Mouse (Mus musculus) lung, embryonic 15.5 days (tissue): Measurements from ENCODE around the gene Olfr733. TPM values are rescaled to one million over a fixed set of nuclear protein-coding genes. Genes with fewer than 3 reads are reported as not detected.

ENCODE experiments used
- ATAC-seq: fragments of 200-750 bp; cut with Nextera tagmentation; 2 replicates; pipeline ENCODE4 v1.8.0; 2017; ENCODE audit warnings: moderate number of reproducible peaks, borderline replicate concordance; ENCODE audit not compliant: low FRiP score, low TSS enrichment; ENCODE audit errors: extremely low read depth
- H3K27ac ChIP-seq: fragments of 300-500 bp; sonication (generic); 2 replicates; pipeline ENCODE4 v1.5.1; 2015; ENCODE audit warnings: moderate library complexity, mild to moderate bottlenecking, inconsistent platforms
- H3K27me3 ChIP-seq: fragments of 300-500 bp; sonication (generic); 2 replicates; pipeline ENCODE4 v1.6.1; 2015; ENCODE audit warnings: inconsistent platforms
- H3K36me3 ChIP-seq: fragments of 300-500 bp; sonication (generic); 2 replicates; pipeline ENCODE4 v1.6.1; 2015; ENCODE audit warnings: inconsistent platforms
- H3K4me1 ChIP-seq: fragments of 300-500 bp; sonication (generic); 2 replicates; pipeline ENCODE4 v1.6.1; 2015; ENCODE audit warnings: inconsistent platforms
- H3K4me2 ChIP-seq: fragments of 300-500 bp; sonication (generic); 2 replicates; pipeline ENCODE4 v1.6.1; 2015; ENCODE audit warnings: inconsistent platforms, mild to moderate bottlenecking, moderate library complexity
- H3K4me3 ChIP-seq: fragments of 300-500 bp; sonication (generic); 2 replicates; pipeline ENCODE4 v1.5.1; 2015; ENCODE audit warnings: mild to moderate bottlenecking, inconsistent platforms
- H3K9ac ChIP-seq: fragments of 300-500 bp; sonication (generic); 2 replicates; pipeline ENCODE4 v1.6.1; 2015; ENCODE audit warnings: inconsistent platforms
- H3K9me3 ChIP-seq: fragments of 300-500 bp; sonication (generic); 2 replicates; pipeline ENCODE4 v1.6.1; 2016; ENCODE audit warnings: inconsistent platforms
- WGBS: fragments of 180-500 bp; shearing (Covaris S2); methylation state at CpG from one replicate; pipeline ENCODE4 v1.1.7; 2015; 5-methylcytosine and 5-hydroxymethylcytosine counted together
- polyA plus RNA-seq: library from polyadenylated mRNA; unstranded; fragments of >200 nt; fragmentation: Nextera tagmentation; extraction: Ambion mirVana; gene quantifications from 2 replicates; pipeline ENCODE4 v1.2.1, GENCODE M21; 2015

The Olfr733 gene
- polyA plus RNA-seq, result not detected in 2 replicates

DNA sequence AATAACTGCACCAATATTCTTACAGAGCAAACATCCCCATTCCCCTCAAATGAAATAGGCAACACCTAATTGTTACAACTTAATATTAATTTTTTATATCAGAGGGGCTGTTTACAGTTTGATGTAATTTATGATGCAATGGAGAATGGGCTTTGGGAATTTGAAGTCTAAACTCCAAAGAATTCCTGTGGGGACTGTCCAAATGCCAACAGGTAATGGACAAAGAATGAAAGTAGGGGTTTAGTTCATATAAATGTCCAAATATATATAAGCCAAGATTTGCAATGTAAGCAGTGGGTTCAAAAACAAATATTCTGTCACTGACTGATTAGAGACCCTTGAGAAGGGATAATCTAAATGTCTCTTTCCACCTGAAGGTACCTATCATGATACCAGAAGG lies at the start of gene Olfr733:
Gene Olfr733, minus strand, starts transcription at position 101 of the 400 bp plus-strand sequence.
- no peak for ATAC-seq
- no peaks in the 10 kb centered on the region for H3K4me1 ChIP-seq
- H3K4me3 ChIP-seq, result no peak within 1 kb of the TSS
- H3K27me3 ChIP-seq, result no peaks in the 10 kb centered on the region
- no peak within 1 kb of the TSS for H3K4me2 ChIP-seq
- no peak within 1 kb of the TSS for H3K9ac ChIP-seq
- H3K27ac ChIP-seq, result no peak within 1 kb of the TSS
- no peaks in the 10 kb centered on the region for H3K9me3 ChIP-seq
- no peaks in the 10 kb centered on the region for H3K36me3 ChIP-seq

DNA sequence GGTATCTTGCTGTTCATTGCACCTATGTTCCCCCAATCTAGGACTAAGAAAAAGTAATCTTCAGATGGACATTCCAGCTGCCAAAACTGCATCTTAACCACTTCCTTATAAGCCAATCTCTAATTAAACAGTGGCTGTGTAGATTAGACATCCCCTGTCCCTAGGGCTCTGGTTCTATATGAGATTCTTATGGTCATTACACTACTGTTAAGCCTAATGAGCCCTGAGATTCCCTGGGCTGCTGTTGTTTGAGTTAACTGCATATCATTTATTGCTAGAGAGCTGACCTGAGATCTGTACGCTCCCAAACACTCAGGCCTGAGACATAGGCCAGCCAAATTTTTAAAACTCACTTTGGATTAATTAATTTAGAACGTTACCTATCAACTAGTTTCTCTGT lies 47.5 kb upstream of the Olfr733 start, which contains the start of gene Olfr735:
Gene Olfr735, minus strand, starts transcription at position 77 of the 400 bp plus-strand sequence.
- Histone ChIP-seq H3K4me2 (no peak within 1 kb of the TSS), H3K4me3 (no peak within 1 kb of the TSS), H3K27me3 (no peaks in the 10 kb centered on the region), H3K9ac (no peak within 1 kb of the TSS), H3K27ac (no peak within 1 kb of the TSS), H3K4me1 (no peaks in the 10 kb centered on the region), H3K36me3 (no peaks in the 10 kb centered on the region), H3K9me3 (no peaks in the 10 kb centered on the region)
- 72% methylated on average over 2 of the region's 2 CpGs for WGBS
- no peak for ATAC-seq

DNA sequence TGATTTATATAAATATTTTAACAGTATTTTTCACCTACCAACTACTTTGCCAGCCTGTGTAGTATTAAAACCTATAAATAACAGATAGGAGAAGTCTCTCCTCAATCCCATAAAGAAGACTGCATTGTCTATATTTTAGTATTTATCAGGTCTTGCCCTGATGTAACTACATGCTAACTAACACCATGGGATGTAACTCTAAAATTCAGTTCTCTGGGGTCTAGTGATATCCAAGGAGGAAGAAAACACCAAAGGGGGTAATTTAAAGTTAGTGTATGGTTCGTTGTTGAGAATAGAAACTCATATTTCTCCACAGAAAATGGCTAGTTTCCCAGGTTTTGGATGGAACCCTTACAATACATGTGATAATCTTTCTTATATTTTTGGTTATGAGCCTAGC lies 25.3 kb upstream of the Olfr733 start, which contains the start of gene Olfr734:
Gene Olfr734, minus strand, starts transcription at position 101 of the 400 bp plus-strand sequence.
- H3K36me3 ChIP-seq, result no peaks in the 10 kb centered on the region
- no peaks in the 10 kb centered on the region for H3K9me3 ChIP-seq
- H3K4me2 ChIP-seq, result no peak within 1 kb of the TSS
- no peaks in the 10 kb centered on the region for H3K27me3 ChIP-seq
- no peaks in the 10 kb centered on the region for H3K4me1 ChIP-seq
- no peak within 1 kb of the TSS for H3K27ac ChIP-seq
- no peak for ATAC-seq
- WGBS, result 38% methylated on average over 1 of the region's 1 CpGs
- no peak within 1 kb of the TSS for H3K4me3 ChIP-seq
- H3K9ac ChIP-seq, result no peak within 1 kb of the TSS

DNA sequence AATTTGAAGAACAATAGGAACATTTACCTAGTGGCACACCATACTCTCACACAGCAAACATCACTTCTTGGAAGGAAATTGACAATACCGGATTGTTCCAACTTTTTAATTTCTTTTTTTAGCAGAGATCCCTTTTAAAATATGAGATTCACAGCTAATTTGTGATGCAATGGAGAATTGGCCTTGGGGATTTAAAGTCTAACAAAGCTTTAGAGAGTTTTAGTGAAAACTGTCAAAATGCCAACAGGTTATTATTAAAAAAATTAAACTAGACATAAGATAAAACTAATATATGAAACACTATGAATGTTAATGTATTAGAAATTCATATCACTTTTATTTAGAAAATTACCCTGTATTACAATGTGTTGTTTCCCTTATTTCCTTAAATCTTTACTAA lies 17.2 kb downstream of the Olfr733 start, which contains the start of gene Olfr732:
Gene Olfr732, minus strand, starts transcription at position 101 of the 400 bp plus-strand sequence.
- no peak within 1 kb of the TSS for H3K4me2 ChIP-seq
- 88% methylated on average over 1 of the region's 1 CpGs for WGBS

More for the DNA sequence above, 17.2 kb downstream of the Olfr733 start, which contains the start of gene Olfr732:
- Histone ChIP-seq H3K27ac (no peak within 1 kb of the TSS), H3K9me3 (no peaks in the 10 kb centered on the region), H3K4me3 (no peak within 1 kb of the TSS), H3K4me1 (no peaks in the 10 kb centered on the region), H3K36me3 (no peaks in the 10 kb centered on the region), H3K27me3 (no peaks in the 10 kb centered on the region), H3K9ac (no peak within 1 kb of the TSS)
- ATAC-seq, result no peak

Other genes starting within 250 kb of the Olfr733 start
- gene Olfr726, start 210.6 kb downstream of the Olfr733 start, polyA plus RNA-seq, result not detected in 2 replicates
- not detected in 2 replicates for gene Olfr727, start 178.3 kb downstream of the Olfr733 start, polyA plus RNA-seq
- gene Olfr728, start 158.8 kb downstream of the Olfr733 start, polyA plus RNA-seq, result not detected in 2 replicates
- not detected in 2 replicates for gene Olfr729, start 148.6 kb downstream of the Olfr733 start, polyA plus RNA-seq
- not detected in 2 replicates for gene Olfr730, start 113.3 kb downstream of the Olfr733 start, polyA plus RNA-seq
- not detected in 2 replicates for gene Olfr731, start 59.7 kb downstream of the Olfr733 start, polyA plus RNA-seq
- not detected in 2 replicates for gene Olfr732, start 17.3 kb downstream of the Olfr733 start, polyA plus RNA-seq
- gene Olfr734, start 25.2 kb upstream of the Olfr733 start, polyA plus RNA-seq, result not detected in 2 replicates
- not detected in 2 replicates for gene Olfr735, start 47.4 kb upstream of the Olfr733 start, polyA plus RNA-seq
- not detected in 2 replicates for gene Tlr11, start 56.4 kb upstream of the Olfr733 start, polyA plus RNA-seq
- not detected in 2 replicates for gene Olfr736, start 79.6 kb upstream of the Olfr733 start, polyA plus RNA-seq
- not detected in 2 replicates for gene Olfr738, start 106.0 kb upstream of the Olfr733 start, polyA plus RNA-seq
- not detected in 2 replicates for gene Olfr739, start 117.1 kb upstream of the Olfr733 start, polyA plus RNA-seq
- gene Olfr740, start 144.0 kb upstream of the Olfr733 start, polyA plus RNA-seq, result not detected in 2 replicates
- not detected in 2 replicates for gene Olfr741, start 171.2 kb upstream of the Olfr733 start, polyA plus RNA-seq
- not detected in 2 replicates for gene Olfr742, start 202.1 kb upstream of the Olfr733 start, polyA plus RNA-seq
- not detected in 2 replicates for gene Olfr743, start 220.3 kb upstream of the Olfr733 start, polyA plus RNA-seq